Mouse (Mus musculus): ENCODE data around the gene Cyp2s1.
A peak's percentile ranks its signal among the peaks of the same experiment; 100 is the strongest.

Gene Cyp2s1

GRCm38 (mm10) chr7:25781937-25782610 is 34.6 kb downstream of the Cyp2s1 start:
- no peak for DNase-seq (ENCODE audit: low spot score in 2 of 2)

- DNase-seq (ENCODE audit: low spot score in 2 of 2) = peak in 1 of 2 experiments; percentile 35
Observed at GRCm38 (mm10) chr7:25781321-25781936, 35.3 kb downstream of the Cyp2s1 start.

- no peak for DNase-seq (ENCODE audit: low spot score in 2 of 2)
Observed at GRCm38 (mm10) chr7:25780753-25781152, 36.0 kb downstream of the Cyp2s1 start.

GRCm38 (mm10) chr7:25780021-25780420 is 36.7 kb downstream of the Cyp2s1 start:
- DNase-seq (ENCODE audit: low spot score in 2 of 2) = no peak

- DNase-seq (ENCODE audit: low spot score in 2 of 2) = no peak
Observed at GRCm38 (mm10) chr7:25768229-25768628, 48.5 kb downstream of the Cyp2s1 start.

- no peak for DNase-seq (ENCODE audit: low spot score in 2 of 2)
Observed at GRCm38 (mm10) chr7:25766108-25766507, 50.6 kb downstream of the Cyp2s1 start.

GRCm38 (mm10) chr7:25764221-25764620 is 52.5 kb downstream of the Cyp2s1 start:
- DNase-seq (ENCODE audit: low spot score in 2 of 2) = no peak

- no peak for DNase-seq (ENCODE audit: low spot score in 2 of 2)
Observed at GRCm38 (mm10) chr7:25763678-25764077, 53.0 kb downstream of the Cyp2s1 start.

- DNase-seq (ENCODE audit: low spot score in 2 of 2) = no peak
Observed at GRCm38 (mm10) chr7:25761354-25761753, 55.4 kb downstream of the Cyp2s1 start.

GRCm38 (mm10) chr7:25756011-25756410 is 60.7 kb downstream of the Cyp2s1 start:
- DNase-seq (ENCODE audit: low spot score in 2 of 2) = peak; percentile 79 to 88

GRCm38 (mm10) chr7:25755468-25755833 is 61.3 kb downstream of the Cyp2s1 start:
- peak; percentile 57 to 61 for DNase-seq (ENCODE audit: low spot score in 2 of 2)

GRCm38 (mm10) chr7:25754738-25755467 is 61.8 kb downstream of the Cyp2s1 start, which contains the start of gene Hnrnpul1:
Hnrnpul1 (minus strand) TSS chr7:25754757.
- DNase-seq (ENCODE audit: low spot score in 2 of 2) = peak; percentile 98

- DNase-seq (ENCODE audit: low spot score in 2 of 2) = no peak
Observed at GRCm38 (mm10) chr7:25754439-25754737, 62.3 kb downstream of the Cyp2s1 start.

GRCm38 (mm10) chr7:25753643-25754438 is 62.9 kb downstream of the Cyp2s1 start:
- peak in 1 of 2 experiments; percentile 42 for DNase-seq (ENCODE audit: low spot score in 2 of 2)

- no peak for DNase-seq (ENCODE audit: low spot score in 2 of 2)
Observed at GRCm38 (mm10) chr7:25753076-25753475, 63.6 kb downstream of the Cyp2s1 start.

Measured in thymus, postnatal 10 days (tissue).